Mouse (Mus musculus): ENCODE measurements at regions not wholly inside any gene's neighbourhood (a gene's known extent, or its start where the extent isn't known, plus 50 kb on each side); places are given as distances from the start of the nearest gene placed in this dataset.

- TF ChIP-seq CTCF (IDR thresholded peaks at IDR 0.05; ENCODE audit: insufficient read depth, low read depth, low read length) = no peak
- no peak for TF ChIP-seq POLR2A (IDR thresholded peaks at IDR 0.05; ENCODE audit: insufficient read depth, low read depth, low read length)
These were observed 124.6 kb downstream of the Icos start for GRCm38 (mm10) chr1:61102346-61102745.
